Mouse (Mus musculus): Measurements from ENCODE around the gene Dnajc19. TPM values are rescaled to one million over a fixed set of nuclear protein-coding genes. Genes with fewer than 3 reads are reported as not detected.

Dnajc19 gene
- total RNA-seq, 2 experiments from 2014 or later, result 99.4 to 132 TPM

DNA sequence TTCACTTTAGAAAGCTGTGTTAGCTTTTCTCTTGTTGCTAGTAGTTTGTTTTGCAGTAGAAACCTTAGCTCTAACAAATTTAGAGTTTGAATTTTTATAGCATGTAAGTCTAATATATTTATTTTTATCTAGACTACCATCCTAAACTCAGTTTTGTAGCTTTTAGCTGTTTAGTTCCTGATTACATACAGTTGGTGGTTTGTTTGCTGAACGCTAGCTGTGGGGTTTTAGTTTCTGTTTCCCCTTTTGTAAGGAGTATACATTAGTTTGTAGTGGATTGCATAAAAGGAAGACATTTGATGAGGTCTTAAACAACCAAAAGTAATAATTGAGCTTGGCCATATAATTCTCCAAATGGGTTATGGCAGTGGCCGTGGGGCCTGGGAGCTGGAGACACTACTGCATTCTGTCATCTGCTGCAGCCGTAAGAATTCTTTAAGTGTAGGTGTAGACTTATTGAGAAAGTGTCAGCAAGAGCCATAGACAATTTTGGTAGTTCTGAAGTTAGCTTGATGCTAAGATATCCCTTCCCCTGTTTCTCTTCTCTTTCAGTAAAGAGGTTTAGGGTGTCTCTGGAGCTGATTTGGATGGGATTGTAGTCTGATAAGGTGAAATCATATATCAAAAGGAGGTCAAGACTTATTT is 47.3 kb downstream of the Dnajc19 start:
- ATAC-seq (ENCODE audit: poor library complexity, severe bottlenecking), result peak; percentile 90

DNA sequence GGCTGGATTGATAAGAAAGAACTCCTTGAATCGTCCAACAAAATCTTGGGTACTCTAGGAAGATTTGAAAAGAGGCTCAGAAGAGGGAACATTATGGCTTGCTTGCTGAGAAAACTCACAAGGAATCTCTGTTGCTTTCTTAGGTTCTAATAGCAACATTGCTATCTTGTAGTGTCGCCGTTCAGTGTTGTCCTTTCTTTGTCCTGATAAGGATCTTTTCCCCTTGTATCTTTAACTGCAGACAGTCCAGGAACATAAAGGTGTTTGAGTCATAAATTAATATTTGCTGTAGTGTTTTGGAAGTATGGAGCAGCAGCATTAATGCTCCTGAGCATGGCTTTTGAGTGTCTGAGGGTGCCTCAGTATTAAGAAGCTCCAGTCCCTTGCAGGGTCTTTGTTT is 50.5 kb downstream of the Dnajc19 start:
- no peak for ATAC-seq (ENCODE audit: poor library complexity, severe bottlenecking)

DNA sequence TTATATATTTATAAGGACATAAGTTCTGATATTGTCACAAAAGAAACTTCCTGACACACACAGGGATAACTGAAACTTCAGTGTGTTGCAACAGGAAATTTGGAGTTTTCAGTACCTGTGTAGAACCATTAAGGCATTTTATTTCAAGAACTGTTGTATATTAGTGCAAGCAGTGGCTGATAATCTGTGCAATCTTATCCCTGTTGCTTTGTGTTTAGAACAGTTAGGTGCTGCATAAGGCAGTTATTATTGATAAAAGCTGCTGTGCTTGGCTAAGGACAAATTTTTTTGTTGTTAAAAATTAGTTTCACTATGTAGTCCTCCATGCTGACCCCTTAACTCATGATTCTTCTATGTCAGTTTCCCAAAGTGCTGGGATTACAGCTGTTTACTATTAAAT is 52.2 kb downstream of the Dnajc19 start:
- no peak for ATAC-seq (ENCODE audit: poor library complexity, severe bottlenecking)

DNA sequence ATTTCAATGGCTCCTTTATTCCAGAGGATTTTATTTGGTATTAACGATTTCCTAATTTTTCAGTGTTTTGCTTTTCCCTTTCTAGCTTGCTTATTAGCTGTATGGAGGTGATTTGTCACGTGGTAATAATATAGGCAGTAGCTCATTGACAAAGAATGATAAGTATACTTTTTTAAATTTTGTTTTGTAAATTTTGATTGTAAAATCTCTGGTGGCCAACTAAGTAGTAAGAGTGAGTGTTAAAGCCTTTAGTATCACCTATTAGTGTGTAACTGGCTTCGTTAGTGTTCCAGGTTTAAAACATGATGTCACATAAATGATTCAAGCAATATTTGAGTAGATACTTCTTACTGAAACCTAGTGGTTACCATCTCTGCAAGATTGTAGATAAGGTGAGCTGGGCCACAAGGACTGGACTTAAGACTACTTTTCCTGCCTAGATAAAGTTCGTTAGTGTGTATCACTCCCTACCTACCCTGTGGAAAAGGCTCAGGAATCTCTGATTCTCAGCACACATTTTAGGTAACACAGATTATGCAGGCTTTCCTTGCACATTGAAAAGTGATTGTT is 59.8 kb downstream of the Dnajc19 start:
- ATAC-seq (ENCODE audit: poor library complexity, severe bottlenecking), result no peak

DNA sequence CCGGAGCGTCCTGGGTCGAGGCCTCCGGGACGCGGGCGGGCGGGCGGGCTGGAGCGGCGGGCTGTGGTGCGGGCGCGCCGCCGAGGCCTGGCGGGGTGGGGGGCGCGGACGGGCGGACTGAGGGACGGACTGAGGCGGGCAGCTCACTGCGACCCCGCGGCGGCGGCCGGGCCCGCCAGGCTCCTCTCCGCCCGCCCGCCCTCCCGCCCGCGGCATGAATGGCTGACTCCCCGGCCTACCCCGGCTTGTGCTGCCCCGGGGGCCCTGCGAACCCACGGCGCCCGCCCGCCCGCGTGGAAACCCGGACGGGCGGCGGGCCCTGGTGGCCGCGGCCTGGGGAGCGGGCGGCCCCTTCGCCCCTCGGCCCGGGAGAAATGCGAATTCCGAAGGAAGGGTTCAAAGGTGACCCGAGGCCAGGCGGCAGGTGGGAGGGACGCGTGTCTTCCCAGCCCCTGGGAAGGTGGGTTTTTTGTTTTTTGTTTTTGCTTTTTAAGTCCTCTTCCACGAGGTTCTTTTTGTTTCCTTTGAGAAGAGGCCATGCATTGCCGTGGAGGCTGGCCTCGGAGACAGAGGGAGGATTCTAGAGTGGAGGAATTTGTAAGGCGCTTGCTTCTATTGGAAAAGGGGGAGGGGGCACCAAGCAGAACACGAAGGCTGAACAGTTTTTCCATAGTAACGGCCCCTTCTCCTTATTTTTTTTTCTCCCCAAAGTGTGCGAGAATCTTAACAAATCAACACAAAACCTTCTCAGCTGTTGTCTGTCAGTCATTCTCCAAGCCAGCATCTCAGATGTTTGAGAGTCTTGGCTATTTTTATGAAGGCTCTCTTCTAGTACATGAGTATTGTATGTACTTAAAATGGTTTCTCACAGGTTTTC is 60.5 kb downstream of the Dnajc19 start:
- peak; percentile 9; the same call in 1 of the 2 replicates for ATAC-seq (ENCODE audit: poor library complexity, severe bottlenecking)

DNA sequence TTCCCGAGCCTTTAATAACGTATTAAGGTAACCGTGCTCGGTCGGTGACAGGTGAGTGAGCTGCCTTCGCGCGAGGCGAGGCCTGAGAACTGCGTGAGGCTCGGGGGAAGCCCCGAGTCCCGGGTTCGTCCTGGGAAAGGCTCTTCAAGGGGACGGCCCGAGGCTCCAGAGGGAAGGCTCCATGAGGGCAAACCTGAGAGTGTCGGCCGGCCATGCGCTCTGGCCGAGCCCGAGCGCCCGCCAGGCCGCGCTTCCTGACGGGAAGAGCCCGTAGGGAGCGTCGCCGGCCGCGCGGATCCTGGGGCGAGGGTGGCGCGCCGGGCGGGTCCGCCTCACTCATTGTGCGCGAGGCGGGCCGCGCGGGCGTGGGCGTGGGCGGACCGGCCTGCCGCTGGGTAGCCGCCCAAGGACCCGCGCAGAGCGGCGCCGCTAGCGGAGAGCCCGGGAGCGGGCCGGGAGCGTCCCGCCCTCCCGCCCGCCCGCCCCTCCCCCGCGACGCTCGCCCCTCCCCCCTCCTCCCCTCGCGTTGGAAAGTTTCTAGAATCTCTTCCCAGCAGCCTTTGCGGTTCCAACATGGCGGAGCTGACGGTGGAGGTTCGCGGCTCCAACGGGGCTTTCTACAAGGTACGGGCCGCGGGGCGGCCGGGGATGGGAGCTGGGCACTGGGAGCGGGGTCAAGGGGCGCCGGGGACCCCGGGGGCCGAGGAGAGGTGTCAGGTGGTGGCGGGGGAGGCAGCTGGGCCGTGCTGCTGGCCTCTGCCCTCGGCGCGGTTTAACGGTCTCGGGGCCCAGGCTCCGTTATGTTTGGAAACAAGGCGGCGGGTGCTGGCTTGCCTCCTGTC is 61.4 kb downstream of the Dnajc19 start, which contains the start of gene Fxr1:
Gene Fxr1, plus strand, starts transcription at position 404 of the 842 bp plus-strand sequence.
- ATAC-seq (ENCODE audit: poor library complexity, severe bottlenecking), result peak; percentile 88

DNA sequence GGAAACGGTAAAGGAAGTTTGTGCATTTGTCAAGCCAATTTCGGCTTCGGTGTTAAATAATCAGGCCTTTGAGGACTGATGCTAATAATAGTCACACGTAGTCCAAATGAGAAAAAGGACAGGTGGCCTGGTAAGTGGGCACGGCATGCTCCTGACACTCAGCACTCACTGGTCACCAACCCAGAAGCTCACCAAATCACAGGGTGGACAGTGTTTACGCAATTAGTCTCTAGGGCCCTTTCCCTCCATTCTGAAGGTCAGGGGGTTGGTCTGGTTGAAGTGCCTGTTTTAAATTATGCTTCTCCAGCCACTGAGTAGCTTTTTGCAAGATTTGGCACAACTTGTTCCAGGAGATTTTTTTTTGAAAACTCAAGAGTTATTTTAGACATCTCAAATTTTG is 72.9 kb downstream of the Dnajc19 start:
- no peak for ATAC-seq (ENCODE audit: poor library complexity, severe bottlenecking)

DNA sequence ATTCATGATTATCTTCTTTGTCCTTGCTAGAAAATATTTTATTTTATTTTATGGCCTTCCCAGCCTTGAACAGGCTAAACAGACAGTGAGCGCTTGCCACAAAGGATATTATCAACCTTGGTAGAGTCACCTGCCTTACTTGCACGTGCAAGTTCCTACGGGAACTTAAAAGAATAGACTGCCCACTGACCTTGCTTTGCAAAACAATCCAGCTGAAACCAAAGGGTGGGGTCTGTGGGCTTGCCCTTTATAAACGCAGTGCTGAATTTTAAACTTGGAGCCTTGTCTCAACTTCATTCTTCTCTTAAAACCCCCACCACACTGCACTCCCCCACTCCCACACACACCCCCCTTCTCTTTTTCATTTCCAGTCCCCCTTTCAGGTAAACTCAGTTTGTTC is 73.5 kb downstream of the Dnajc19 start:
- no peak for ATAC-seq (ENCODE audit: poor library complexity, severe bottlenecking)

DNA sequence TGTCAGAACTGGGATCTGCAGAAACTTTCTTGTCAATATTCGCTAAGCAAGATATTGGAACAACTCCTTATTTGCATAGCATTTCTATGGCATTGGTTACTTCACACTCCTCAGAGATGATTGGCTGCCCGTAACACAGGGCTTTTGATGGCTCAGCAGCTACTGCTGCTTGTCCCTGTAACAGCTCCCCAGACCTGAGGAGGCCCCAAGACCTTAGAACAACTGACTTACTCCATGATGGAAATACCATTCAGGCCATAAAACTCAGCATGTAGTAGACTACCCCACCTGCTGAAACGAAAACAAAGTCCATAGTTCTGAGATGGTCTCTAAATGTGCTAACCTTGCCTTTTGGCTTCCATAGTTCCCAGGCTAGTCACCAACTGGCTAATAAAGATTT is 74.3 kb downstream of the Dnajc19 start:
- ATAC-seq (ENCODE audit: poor library complexity, severe bottlenecking), result no peak

DNA sequence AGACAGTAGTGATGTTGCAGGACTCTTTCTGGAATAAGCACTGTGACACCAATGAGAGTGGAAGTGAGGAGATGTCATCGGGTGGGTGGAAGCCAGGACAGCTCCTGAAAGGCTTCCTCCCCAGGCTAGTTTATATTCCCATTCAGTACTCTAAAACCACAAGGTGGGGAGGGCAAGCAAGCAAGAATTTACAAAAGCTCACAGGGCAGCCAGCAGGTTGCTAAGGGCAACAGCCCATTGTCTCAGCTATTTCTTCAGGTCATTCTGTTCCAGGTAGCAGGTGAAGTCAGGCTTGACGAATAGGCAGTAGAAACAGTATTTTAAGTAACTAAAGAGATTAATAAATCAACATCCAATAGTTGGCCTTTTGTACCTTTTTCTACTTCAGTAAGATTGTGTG is 74.8 kb downstream of the Dnajc19 start:
- ATAC-seq (ENCODE audit: poor library complexity, severe bottlenecking), result no peak

Other genes starting within 250 kb of the Dnajc19 start
- not detected in 2 replicates for gene Ccdc39, start 237.0 kb downstream of the Dnajc19 start, total RNA-seq (2015)
- gene Ccdc39, start 237.0 kb downstream of the Dnajc19 start, total RNA-seq (2017), result not detected in 2 replicates
- gene Fxr1, start 61.4 kb downstream of the Dnajc19 start, total RNA-seq (2015), result 78.0 and 95.2 TPM in 2 replicates
- gene Fxr1, start 61.4 kb downstream of the Dnajc19 start, total RNA-seq (2017), result 173 and 175 TPM in 2 replicates